ENCODE assay signal across 19 mouse cellular contexts in genomic region chr2:157509182-157509581, GRCm38 (mm10). TPM values are rescaled to one million over a fixed set of nuclear protein-coding genes. Genes with fewer than 3 reads are reported as not detected.
DNase-seq lines count a peak whose midpoint lies in the region; ATAC-seq and TF ChIP-seq lines count a peak whose summit lies in the region.
"Had no signal": no experiment of that assay in that cellular context is flagged by ENCODE, and none has a peak within 500 bp of the region (broad histone marks: within the 10 kb centered on the region; RNA-seq: fewer than 3 reads in every experiment).

No protein-coding gene starts in this region.

- no peaks in the 10 kb centered on the region for H3K9me3 ChIP-seq in kidney, embryonic 15.5 days (replicated peaks)
- no peaks in the 10 kb centered on the region for H3K9me3 ChIP-seq in embryonic facial prominence, embryonic 10.5 days
- H3K9me3 ChIP-seq in liver, postnatal 0 days (ENCODE audit: low read length): no peaks in the 10 kb centered on the region
- H3K9me3 ChIP-seq: forebrain, embryonic 15.5 days; limb, embryonic 13.5 days; midbrain, embryonic 15.5 days; stomach, embryonic 15.5 days had no signal

- WGBS in kidney, adult 2 months: 45% methylated on average over 5 of the region's 5 CpGs
- WGBS in kidney, embryonic 15.5 days: 58% methylated on average over 5 of the region's 5 CpGs
- 79% methylated on average over 5 of the region's 5 CpGs for WGBS in embryonic facial prominence, embryonic 10.5 days
- WGBS in liver, postnatal 0 days (ENCODE audit: insufficient replicate concordance): 44% methylated on average over 5 of the region's 5 CpGs

- H3K4me2 ChIP-seq in kidney, embryonic 15.5 days: no peak overlapping the region
- H3K4me2 ChIP-seq in liver, postnatal 0 days (ENCODE audit: low read depth, low read length): no peak overlapping the region
- H3K4me2 ChIP-seq: forebrain, embryonic 15.5 days; heart, embryonic 11.5 days; hindbrain, embryonic 14.5 days; limb, embryonic 13.5 days; midbrain, embryonic 15.5 days; stomach, embryonic 15.5 days had no signal

- 0 out of 2 replicates have a peak, but pooled peaks have one; percentile 11 for TF ChIP-seq EP300 in liver, postnatal 0 days (IDR thresholded peaks at IDR 0.05; ENCODE audit: low read depth)

- DNase-seq in kidney, adult 2 months: peak; percentile 89
- DNase-seq in embryonic facial prominence, embryonic 10.5 days (ENCODE audit: low spot score): no peak
- DNase-seq in kidney, adult 8-10 months: peak; percentile 78 to 83
- DNase-seq in liver, postnatal 0 days: peak; percentile 68
- DNase-seq in spleen, postnatal 10 days (ENCODE audit: low spot score in 2 of 2): no peak
- no peak for DNase-seq in spleen, adult 12 weeks (ENCODE audit: low spot score)
- DNase-seq: cerebellum, adult 9-11 months; embryo, embryonic 11 days; heart, postnatal 14 days; right cerebral cortex, adult 18-20 months; spleen, adult 18-20 months; thymus, postnatal 14 days had no signal

- peak overlapping the region; percentile 69 for H3K27ac ChIP-seq in kidney, adult 2 months (ENCODE audit: insufficient read depth, low read depth, low read length)
- H3K27ac ChIP-seq in kidney, embryonic 15.5 days: no peak overlapping the region
- 0 out of 2 replicates have a peak overlapping the region, but pooled peaks have one; percentile 74 for H3K27ac ChIP-seq in embryonic facial prominence, embryonic 10.5 days (replicated peaks)
- peak overlapping the region; percentile 24; the same call in 1 of the 2 replicates for H3K27ac ChIP-seq in liver, postnatal 0 days (ENCODE audit: low read depth)
- H3K27ac ChIP-seq: forebrain, embryonic 15.5 days; hindbrain, embryonic 14.5 days; limb, embryonic 13.5 days; stomach, embryonic 15.5 days had no signal

- no peak overlapping the region for H3K4me3 ChIP-seq in kidney, adult 2 months (ENCODE audit: insufficient read depth, low read depth, low read length)
- no peak overlapping the region for H3K4me3 ChIP-seq in kidney, embryonic 15.5 days (replicated peaks)
- H3K4me3 ChIP-seq in embryonic facial prominence, embryonic 10.5 days: no peak overlapping the region
- H3K4me3 ChIP-seq in liver, postnatal 0 days (ENCODE audit: low read depth, low read length): no peak overlapping the region
- H3K4me3 ChIP-seq: forebrain, embryonic 15.5 days; limb, embryonic 13.5 days; midbrain, embryonic 15.5 days; stomach, embryonic 15.5 days had no signal

- TF ChIP-seq CTCF in kidney, adult 2 months (conservative IDR thresholded peaks at IDR 0.05; ENCODE audit: insufficient read depth, insufficient read length, low read depth, low read length): no peak
- TF ChIP-seq CTCF in liver, postnatal 0 days (IDR thresholded peaks at IDR 0.05; ENCODE audit: low read depth): no peak

- H3K4me1 ChIP-seq in kidney, adult 2 months (ENCODE audit: control insufficient read depth, insufficient read depth, low read length): peaks cover 5% of the 10 kb centered on the region; the same call in 1 of the 2 replicates
- peaks cover 19% of the 10 kb centered on the region for H3K4me1 ChIP-seq in kidney, embryonic 15.5 days
- H3K4me1 ChIP-seq in embryonic facial prominence, embryonic 10.5 days: peaks cover 94% of the 10 kb centered on the region
- H3K4me1 ChIP-seq in liver, postnatal 0 days (ENCODE audit: insufficient read depth): peaks cover 24% of the 10 kb centered on the region

- H3K36me3 ChIP-seq in kidney, adult 2 months (ENCODE audit: control insufficient read depth, insufficient read depth, low read length): no peaks in the 10 kb centered on the region
- H3K36me3 ChIP-seq in kidney, embryonic 15.5 days: no peaks in the 10 kb centered on the region
- H3K36me3 ChIP-seq in embryonic facial prominence, embryonic 10.5 days (replicated peaks): no peaks in the 10 kb centered on the region
- H3K36me3 ChIP-seq in liver, postnatal 0 days (replicated peaks; ENCODE audit: insufficient read depth, low read length): no peaks in the 10 kb centered on the region
- H3K36me3 ChIP-seq: forebrain, embryonic 15.5 days; limb, embryonic 13.5 days; midbrain, embryonic 15.5 days; stomach, embryonic 15.5 days had no signal

- no peaks in the 10 kb centered on the region for H3K27me3 ChIP-seq in kidney, adult 2 months (replicated peaks; ENCODE audit: control insufficient read depth, insufficient read depth, low read length)
- peaks cover 10% of the 10 kb centered on the region; the same call in 1 of the 2 replicates for H3K27me3 ChIP-seq in kidney, embryonic 15.5 days
- H3K27me3 ChIP-seq in embryonic facial prominence, embryonic 10.5 days (replicated peaks; ENCODE audit: low read depth, poor library complexity, severe bottlenecking): peaks cover 35% of the 10 kb centered on the region
- no peaks in the 10 kb centered on the region for H3K27me3 ChIP-seq in liver, postnatal 0 days (ENCODE audit: insufficient read depth, low read length)
- H3K27me3 ChIP-seq: forebrain, embryonic 15.5 days; limb, embryonic 13.5 days; midbrain, embryonic 15.5 days; stomach, embryonic 15.5 days had no signal

- ATAC-seq in kidney, embryonic 15.5 days (replicated peaks; ENCODE audit: low FRiP score): no peak
- ATAC-seq in liver, postnatal 0 days: peak; percentile 83
- ATAC-seq: forebrain, embryonic 15.5 days; midbrain, embryonic 15.5 days had no signal

- H3K9ac ChIP-seq in kidney, embryonic 15.5 days: no peak overlapping the region
- no peak overlapping the region for H3K9ac ChIP-seq in liver, postnatal 0 days (replicated peaks)
- H3K9ac ChIP-seq: forebrain, embryonic 15.5 days; hindbrain, embryonic 14.5 days; limb, embryonic 13.5 days; midbrain, embryonic 15.5 days; stomach, embryonic 15.5 days had no signal

- TF ChIP-seq POLR2A in kidney, adult 2 months (IDR thresholded peaks at IDR 0.05; ENCODE audit: low read depth, low read length): no peak

RNA-seq across cellular contexts. Expression of gene Nnat, which starts 50.7 kb away (rescaled TPM):
- 1.9 and 3.9 TPM in 2 replicates for polyA plus RNA-seq in kidney, adult 2 months (2012; rRNA removed)
- 238 and 287 TPM in 2 replicates for polyA plus RNA-seq in kidney, embryonic 15.5 days (2015; fragmentation: Nextera tagmentation; extraction: Ambion mirVana)
- polyA plus RNA-seq in embryonic facial prominence, embryonic 10.5 days (2016; fragmentation: Nextera tagmentation; extraction: Ambion mirVana): 2,080 and 2,294 TPM in 2 replicates
- polyA plus RNA-seq in liver, postnatal 0 days (2015; fragmentation: Nextera tagmentation; extraction: Ambion mirVana): 6.2 and 6.6 TPM in 2 replicates

Comparison
In these comparisons a context has a peak if more than half of its experiments do, and no peak if none do; other contexts are left out.
1. RNA of gene Nnat, which starts 50.7 kb away (polyA plus RNA-seq): 2,080 to 2,294 TPM in embryonic facial prominence, embryonic 10.5 days and 238 to 287 TPM in kidney, embryonic 15.5 days; 6.2 to 6.6 TPM in liver, postnatal 0 days and 1.9 to 3.9 TPM in kidney, adult 2 months; every median in the first group is over 10 times any median in the second.
2. DNase-seq: peak in kidney, adult 2 months (single experiment), kidney, adult 8-10 months (2 of 2) and liver, postnatal 0 days (single experiment); none in embryonic facial prominence, embryonic 10.5 days (single experiment), spleen, postnatal 10 days (0 of 2) and spleen, adult 12 weeks (single experiment).